Mouse (Mus musculus) subcutaneous adipose tissue, adult 2 months (tissue): ENCODE data around the gene Fnbp1l. TPM values are rescaled to one million over a fixed set of nuclear protein-coding genes. Genes with fewer than 3 reads are reported as not detected.

Experiments
- polyA plus RNA-seq: library from polyadenylated mRNA; depleted of rRNA; stranded (reverse); fragments of >200 nt; gene quantifications from 2 replicates; pipeline ENCODE4 v1.2.3, GENCODE M21; 2012; ENCODE audit warnings: low replicate concordance; rRNA removed

The Fnbp1l gene
- polyA plus RNA-seq, result 9.0 and 14.8 TPM in 2 replicates

GRCm38 (mm10) chr3:122618991-122619930 lies at the start of gene Fnbp1l:
Gene Fnbp1l, minus strand, starts transcription at chr3:122619715.

Other genes starting within 250 kb of the Fnbp1l start
- gene Pde5a, start 109.2 kb upstream of the Fnbp1l start, polyA plus RNA-seq, result 2.9 and 20.0 TPM in 2 replicates